Mouse (Mus musculus) c-Kit-positive CD71-positive TER-119-negative erythroid progenitor cells, embryonic 14.5 days (primary cell): ENCODE measurements around the gene Prdm16.
A peak's percentile ranks its signal among the peaks of the same experiment; 100 is the strongest.

ENCODE experiments used
- DNase-seq: peaks from one replicate; pipeline ENCODE4 v3.0.0-alpha.2; 2013; ENCODE audit warnings: low read depth

The Prdm16 gene

DNA sequence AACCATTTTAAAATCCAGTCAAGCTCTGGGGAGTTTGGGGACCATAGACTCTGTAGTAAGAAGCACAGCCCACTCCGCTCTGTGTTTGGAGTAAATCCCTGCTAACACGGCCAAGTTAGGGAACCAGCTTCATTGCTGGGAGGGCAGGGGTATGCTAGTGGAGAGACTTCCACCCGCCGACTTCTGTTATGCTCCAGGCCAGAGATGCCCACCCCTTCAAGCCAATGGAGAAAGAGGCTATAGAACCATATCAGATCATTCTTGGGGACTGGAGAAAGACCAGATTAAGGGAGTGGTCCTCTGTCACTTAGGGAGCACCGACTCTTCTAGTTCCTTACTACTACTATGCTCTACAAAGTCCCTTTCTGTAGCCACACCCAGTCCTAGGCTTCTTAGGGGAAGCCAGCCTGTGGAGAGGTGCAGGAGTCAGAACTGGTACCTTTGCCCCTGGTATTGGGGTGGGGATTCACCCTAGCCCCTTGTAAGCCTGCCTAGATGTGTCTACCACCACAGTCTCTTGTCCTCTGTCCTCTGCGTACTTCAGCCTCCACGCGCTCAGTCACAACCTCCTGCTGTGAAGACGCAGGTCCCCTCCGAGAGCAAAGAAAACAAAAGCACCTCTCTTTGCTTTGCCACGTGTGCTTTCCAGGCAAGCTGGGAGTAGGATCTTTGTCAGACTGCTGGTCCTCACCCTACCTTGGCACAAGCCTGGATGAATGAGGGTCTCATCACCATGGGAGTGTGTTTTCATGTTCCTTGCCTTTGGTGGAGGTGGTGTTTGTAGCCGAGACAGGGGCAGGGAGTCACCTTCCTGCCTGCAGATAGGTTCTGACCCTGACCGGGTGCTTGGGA, 3.1 kb upstream of the Prdm16 start:
- no peak for DNase-seq

DNA sequence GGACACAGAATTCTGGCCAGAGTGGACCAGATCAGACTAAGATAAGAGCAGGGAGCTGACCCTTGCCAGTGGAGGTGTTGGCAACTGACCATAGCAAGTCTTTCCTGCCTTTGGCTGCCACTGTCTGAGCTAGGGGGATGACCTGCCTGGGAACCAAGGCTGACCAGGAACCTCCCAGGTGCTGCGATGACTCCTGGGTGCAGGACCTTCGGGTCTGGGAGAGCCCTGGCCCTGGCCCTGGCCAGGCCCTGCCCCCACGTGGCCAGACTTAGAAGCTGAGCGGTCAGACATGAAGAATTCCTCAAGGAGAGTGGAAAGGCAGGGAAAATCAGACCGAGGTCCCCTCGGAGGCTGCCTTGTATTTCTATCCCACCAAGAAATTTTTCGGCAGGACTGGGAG, 2.5 kb upstream of the Prdm16 start:
- DNase-seq = no peak

DNA sequence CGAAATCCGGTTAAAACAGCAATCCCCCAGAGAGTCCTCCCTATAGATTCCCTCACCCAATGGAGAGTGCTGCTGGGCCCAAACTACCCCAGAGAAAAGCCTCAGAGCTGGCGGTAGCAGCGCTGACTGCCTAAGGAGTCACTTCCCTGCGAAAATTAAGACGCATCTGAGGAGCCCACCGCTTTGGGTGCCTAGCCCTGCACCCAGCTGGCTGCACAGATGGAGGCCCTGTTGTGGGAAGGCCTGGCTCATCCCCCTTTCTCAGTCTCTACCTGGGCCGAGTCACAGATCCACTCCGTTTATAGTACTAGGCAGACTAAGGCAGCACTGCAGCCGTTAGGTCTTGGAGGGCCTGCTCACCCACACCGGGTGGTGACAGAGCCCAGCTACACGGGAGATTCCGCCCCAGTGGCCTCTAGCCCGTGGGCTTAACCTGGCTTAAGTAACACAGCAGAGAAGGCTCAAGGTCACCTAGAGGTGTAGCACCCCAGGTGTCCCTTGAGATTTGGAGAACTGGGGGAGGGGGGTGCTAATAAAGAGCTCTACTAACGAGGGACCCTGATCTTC, 1.7 kb upstream of the Prdm16 start:
- no peak for DNase-seq

DNA sequence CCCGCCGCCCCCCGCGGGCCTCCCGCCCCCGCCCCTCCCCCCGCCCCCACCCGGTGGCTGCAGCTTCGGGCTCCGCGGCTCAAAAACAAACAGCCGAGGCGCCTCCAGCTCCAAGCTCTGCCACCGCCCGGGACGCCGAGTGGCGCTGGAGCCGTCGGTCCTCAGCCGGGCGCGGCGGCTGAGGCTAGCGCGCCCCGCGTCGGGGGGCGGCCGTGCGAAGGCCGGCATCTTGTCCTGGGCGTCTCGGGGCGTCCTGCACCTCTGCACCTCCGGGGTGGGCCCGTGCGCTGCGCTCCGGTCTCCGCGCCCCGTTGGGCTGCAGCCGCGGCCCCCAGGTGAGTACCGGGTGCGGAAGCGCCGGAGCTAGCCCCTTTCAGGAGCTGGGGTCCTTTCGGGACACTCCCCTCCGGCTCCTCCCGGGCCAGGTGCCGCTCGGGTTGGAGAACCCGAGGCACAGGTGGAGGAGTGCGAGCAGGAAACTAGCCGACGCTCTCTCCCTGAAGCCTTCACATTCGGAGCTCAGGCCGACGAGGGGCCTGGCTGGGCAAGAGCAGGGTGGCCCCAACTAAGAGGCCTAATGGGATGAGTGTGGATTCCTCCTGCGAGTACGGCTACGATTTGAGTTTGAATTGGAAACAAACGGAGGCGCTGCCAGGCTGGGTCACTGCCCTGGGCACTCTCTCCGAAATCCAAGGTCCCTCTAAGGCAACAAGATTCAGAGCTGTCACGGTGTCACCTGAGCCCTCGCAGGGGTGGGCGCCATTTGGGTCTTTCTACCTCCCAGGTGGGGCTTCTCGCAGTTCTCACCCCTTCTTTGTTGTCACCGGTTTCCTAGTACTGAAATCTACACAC, 1.0 kb upstream of the Prdm16 start:
- no peak for DNase-seq

DNA sequence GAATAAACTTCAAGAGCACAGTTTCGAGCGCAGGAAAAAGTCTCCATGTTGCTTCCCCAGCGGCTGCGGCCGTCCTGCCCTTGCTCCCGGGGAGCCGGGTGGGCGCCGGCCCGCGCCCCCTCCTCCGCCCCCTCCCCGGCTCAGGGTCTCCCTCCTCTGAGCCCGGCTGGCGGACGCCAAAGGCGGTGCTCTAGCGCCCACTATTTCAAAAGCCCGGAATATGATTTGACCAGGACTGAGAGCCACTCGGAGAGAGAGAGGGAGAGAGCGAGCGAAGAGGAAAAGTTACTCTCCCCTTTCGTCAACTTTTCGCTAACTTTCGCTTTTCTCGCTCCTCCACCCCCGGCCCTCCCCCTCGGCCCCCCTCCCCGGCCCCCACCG, 630 bp downstream of the Prdm16 start:
- DNase-seq = no peak

DNA sequence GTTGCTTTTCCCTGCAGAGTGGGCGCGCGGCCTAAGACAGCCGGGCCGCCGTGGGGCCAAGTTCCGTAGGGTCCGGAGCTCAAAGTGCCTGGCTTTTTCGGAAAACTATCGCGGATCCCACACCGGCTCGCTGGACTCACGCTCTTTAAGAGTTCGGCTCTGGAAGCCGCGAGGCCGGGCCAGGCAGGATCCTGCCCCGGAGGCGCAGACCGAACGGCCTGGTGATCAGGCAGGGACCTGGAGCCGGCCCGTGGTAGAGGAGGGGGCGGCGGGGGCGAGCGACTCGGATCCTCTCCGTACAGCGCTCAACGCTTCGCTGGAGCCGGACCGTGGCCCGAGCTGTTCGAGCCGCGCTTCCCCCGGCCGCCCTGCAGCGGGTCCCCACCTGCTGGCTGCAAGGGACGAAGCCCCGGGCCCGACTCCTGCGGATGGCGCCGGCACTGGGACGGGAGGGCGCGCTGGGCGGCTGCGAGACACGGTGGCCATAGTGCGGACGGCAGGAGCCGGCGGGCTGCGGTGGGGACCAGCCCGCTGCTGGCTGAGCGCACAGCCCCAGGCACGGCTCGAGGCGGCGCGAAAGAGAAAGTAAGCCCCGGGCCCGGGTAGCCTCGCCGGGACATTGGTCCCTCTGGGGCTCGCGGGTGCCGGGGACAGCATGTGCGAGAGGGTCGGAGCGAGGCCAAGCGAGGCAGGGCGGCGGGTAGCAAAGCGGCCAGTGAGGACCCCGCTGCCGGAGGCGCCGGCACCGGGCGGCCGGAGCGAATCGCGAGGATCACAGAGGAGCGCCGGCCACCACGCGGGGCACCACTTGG, 1.2 kb downstream of the Prdm16 start:
- no peak for DNase-seq

DNA sequence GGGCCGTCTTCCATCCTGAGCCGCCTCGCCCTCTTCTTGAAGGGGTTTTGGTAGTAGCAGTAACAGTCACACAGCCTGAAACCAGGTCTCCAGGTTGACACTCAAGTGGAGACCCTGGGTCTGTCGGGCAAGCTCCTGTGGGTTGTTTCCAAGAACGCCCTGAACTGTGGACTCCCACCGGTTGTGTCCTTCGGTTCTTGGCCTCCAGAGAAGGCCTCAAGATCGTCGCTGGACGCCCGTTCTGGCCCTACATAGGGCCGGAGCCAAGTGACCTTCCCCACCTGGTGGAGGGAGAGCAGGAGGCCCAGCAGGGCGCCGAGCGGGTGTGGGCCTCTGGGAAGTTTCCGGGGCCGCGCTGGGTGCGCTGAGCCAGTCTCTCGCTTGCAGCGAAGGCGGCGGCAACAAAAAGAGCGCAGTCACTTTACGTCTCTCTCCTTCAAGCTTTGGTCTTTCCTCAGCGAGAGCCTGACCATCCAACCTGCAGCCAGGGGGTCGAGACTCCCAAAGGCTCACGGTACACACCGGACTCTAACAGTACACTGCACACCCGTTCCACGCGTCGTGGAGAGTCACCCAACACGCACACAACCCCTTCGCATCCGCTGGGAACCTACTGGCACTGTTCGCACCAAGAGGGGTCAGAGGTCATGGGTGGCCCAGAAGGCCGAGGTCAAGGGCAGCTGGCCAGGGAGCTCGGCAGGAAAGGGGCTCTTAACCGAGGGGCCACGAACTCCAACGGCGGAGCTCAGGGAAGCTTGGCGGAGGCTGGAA, 2.0 kb downstream of the Prdm16 start:
- no peak for DNase-seq

DNA sequence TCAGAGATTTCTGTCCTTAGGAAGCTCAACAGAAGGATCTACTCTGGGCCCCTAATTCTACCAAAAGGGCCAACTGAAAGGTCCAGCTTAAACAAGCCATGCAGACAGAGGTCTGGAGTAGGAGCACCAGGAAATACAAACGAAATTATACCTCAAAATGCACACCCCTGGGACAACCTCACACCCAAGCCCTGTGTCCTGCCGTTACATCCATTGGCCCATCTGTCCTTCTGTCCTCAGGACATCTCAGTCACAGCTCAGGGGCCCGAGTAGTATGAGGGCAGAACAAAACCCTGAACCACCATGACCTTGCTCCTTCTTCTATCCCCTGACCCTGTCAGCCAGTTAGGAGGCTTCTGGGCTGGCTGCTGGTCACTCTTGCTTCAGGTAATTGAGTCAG, 2.7 kb downstream of the Prdm16 start:
- no peak for DNase-seq

DNA sequence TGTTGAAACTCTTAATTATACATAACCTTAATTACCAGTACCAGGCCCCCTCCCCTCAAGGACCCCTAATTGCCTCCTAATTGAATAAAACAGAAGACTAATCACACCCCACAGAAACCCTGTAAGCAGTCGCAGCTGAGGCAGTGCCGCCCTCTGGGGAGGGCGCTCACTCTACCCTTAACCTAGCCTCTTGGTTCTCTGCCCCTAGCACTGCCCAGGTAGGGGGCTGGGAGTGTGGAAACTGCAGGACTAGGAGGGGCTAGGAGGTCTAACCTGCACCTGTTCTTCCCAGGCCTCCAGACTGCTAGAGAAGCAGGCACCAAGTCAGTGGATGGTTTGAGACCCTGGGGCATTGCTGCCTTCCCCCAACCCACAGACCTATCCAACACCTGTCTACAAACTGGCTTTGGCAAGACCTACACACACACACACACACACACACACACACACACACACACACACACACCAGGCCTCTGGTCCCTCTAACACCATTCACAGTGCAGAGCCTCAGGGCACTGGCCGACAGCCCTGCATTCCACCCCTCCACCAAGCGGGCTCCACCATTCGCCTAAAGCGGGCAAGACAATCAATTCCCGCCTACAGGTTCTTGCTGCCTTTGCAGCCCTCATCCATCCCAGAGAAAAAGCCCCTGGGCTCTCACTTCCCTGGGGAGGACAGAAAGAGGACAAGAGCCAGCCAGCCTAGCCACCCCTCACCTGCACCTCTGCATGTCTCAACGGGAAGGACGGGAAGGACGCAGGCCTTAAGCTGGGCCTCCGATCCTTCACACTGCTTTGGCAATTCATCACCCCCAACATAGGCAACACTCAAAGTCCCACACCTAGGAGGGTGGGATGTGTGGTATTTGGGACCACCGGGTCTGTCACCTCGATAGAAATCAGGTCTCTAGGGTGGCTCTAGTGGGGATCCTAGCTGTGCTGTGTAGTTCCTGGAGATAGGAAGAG, 3.6 kb downstream of the Prdm16 start:
- DNase-seq = no peak

DNA sequence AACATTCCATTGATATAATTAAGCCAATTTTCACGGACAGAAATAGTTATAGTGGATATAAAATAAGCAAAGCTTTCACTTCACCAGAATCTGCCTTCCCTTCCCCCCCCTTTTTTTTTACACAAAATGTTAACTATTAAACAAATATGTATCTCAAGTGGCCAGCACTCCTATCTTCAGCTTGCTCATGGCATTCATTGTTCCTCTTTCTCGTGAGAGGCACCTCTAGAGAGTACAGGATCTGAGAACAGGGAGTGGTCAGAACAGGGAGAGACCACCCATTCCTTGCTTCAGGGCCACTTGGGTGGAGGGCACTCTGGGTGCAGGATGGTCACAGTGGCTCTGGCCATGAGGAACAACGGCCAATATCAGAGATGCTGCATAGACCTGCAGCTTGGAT, 5.9 kb downstream of the Prdm16 start:
- DNase-seq = no peak

DNA sequence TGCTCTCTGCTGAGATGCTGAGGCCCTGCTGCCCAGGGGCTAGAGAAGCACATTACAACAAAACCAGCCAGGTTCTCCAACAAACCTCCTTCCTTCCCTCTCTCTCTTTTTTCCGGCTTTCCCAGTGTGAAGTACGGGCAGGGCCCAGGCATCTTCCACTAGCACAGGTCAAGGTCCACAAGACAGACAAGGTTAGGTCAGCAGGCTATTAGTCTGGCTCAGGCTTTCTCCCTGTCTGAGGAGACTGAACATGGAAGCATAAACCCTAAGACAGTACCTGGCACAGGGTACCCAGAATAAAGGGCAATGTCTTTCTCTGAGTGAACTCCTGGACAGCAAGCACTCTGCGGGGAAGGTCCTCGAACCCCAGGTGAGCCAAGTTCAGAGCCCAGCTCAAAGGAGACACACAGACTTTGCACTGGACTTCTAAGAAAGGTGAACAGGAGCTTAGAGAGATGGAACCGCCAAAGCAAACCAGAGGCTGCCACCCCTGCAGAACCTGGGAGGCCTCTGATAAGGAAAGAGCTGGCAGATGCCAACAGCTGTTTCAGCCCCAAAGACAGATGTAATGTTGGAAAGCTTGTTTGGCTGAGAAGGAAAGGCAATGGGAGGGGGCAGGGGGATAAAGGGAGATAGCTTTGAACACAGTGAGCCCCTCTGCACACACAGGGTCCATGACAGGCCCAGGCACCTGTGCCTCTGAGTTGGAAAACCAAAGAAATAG, 9.1 kb downstream of the Prdm16 start:
- no peak for DNase-seq

DNA sequence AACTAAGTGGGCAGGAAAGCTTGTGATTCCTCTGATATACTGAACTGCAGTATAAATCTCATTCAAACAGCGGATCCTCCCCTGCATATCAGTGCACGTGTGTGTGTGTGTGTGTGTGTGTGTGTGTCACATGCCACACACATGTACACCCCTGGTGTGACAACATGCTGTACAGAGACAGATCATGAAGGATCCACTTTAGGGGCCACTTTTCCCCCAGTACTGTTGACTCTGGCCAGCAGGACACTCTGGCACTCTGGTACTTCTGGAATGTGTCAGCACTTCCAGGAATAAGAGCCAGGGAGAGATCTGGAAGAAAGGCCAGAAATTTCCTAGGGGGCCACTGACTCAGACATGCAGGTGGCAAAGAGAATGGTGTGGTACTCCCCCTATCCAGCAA, 10.4 kb downstream of the Prdm16 start:
- no peak for DNase-seq

DNA sequence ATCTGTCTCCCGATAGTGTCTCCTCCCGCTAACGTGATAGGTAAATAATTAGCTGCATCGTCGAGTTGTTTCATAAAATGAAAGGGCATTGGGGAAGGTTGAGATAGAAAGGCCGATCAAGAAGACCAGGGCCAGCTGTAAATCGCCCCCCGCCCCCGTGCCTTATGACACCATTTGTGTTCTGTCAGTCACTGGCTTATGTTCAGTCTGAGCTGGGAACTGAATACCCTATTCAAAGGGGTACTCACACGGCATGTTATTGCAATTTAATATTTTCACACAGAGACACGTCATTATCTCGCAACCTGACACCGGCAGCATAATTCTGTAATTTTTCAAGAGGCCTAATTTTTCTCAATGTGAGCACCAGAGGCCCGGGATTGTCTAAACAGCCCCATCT, 11.0 kb downstream of the Prdm16 start:
- DNase-seq = no peak

DNA sequence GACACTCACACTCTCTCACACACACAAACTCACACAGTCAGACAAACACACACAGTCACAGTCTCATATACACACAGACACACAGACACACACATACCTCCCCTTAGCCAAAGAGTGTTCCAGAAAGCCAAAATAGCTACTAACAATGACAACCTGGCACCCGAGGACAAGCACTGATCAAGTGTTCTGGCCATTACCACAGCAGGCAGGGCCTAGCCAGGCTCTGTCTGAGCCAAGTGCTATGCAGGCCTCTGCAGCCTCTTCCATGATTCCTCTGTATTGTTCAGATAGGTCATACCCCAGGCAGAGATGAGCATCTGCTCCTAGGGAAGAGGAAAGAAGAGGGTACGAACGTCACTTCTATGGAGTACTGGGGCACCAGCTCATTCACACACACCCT, 13.4 kb downstream of the Prdm16 start:
- DNase-seq = no peak

DNA sequence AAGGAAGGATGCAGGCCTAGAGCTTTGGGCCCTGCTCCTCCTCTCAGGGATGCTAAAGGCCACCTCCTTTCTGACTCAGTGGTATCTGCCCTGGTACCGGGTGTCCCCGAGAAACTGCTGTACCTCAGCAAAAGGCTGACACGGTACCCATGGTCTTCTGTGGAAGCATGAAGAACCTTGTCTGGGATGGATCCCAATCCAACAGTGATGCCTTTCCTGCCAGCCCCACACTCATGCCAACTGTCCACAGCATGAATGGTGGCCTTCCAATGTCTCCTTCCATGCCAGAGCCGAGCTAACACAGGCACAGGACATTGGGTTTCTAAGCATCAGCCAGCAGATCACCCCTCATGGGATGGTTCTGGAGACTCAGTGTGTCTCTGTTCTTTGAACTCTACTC, 14.2 kb downstream of the Prdm16 start:
- DNase-seq = no peak

DNA sequence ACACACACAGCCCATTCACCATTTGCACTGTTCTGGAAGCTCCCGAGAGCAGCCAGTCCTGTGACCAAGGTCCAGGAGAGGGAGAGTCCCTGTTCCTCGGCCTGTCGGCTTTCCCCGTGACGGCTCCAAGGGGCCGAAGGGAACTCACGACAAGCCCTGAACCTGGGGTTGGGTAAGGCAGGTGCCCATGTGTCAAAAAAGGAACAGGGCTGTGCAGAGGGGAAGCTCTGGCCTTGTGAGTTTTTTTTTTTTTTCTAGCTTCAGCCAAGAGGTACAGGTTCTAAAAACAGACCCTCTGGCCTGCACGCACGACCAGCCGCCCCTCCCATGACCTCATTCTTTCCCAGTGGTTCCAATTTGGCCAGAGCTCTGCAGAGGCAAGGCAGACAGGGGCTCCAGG, 25.5 kb downstream of the Prdm16 start:
- DNase-seq = no peak

DNA sequence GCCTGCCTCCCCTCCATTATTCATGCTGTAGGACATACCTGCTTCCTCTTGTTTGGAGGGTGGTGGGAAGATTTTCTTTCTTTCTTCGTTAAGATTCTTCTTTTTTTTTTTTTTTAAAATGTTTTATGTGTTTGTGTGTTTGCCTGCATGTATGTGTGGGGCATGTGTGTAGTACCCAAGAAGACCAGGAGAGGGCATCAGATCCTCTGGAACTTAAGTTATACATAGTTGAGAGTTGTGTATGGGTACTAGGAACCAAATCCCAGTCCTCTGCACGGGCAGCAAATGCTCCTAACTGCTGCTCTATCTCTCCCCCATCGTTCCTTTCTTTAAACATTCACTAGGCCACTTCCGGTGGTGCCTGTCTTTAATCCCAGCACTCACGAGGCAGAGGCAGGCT, 28.9 kb downstream of the Prdm16 start:
- DNase-seq = no peak

DNA sequence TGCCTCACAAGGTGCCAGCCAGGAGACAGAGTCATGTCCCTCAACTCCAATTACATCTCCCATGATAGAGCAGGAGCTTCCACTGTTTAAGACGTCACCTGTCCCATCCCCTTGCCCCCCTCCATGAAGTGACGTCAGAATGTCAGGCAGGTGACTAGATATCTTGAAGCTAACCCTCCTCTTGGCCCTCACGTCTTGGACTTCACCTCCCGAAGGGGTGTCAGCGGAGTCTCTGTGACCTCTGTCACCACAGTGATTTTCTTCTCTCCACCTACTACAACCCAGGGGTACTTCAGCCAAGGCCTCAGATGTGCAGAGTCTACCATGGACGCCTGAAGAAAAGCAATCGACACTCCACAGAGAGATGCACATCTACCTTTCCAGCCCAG, 32.2 kb downstream of the Prdm16 start:
- no peak for DNase-seq

DNA sequence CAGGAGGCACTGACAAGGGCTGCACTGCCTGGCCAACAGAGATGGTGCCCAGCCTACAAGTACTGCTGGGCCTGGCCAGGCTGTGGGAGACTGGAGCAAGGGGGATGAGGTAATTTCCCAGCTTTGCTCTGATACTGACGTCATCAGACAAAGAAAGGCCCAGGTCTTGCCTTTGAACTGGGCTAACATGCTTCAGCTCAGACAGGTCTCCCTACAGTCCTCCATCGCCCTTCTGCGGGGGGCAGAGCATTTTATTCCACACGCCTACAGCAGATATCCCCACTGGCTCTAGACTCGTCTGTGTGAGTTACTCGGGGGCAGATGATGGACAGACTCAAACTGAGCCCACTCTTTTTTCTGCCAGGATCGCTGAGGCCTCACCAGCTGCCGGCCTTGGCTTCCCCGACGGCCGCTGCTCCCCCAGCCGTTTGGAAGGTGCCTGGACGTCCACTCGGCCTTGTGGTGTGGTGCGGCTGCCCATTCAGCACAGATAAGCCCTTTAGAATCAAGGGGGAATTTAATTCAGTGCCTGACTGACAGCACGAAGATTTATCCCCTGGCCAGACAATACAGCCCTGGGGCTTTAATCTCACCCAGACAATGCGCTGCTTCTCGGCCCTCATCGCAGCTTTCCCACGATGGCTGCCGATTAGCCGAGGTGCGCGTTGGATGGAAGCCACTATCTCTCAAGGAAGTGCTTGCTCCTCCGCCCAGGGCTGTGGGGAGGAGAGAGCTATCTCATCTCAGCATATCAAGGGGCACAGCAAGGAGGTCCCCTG, 32.8 kb downstream of the Prdm16 start:
- peak; percentile 41 for DNase-seq
